14 mouse cellular contexts compared by ENCODE assay signal in genomic region chr9:55240852-55241251, GRCm38 (mm10).
"Had no signal": no experiment of that assay in that cellular context is flagged by ENCODE, and none has a peak within 500 bp of the region (broad histone marks: within the 10 kb centered on the region; RNA-seq: fewer than 3 reads in every experiment).

No protein-coding gene starts in this region.

- H3K9me3 ChIP-seq: megakaryocyte, embryonic 14.5 days; midbrain, embryonic 10.5 days; midbrain, embryonic 12.5 days; neural tube, embryonic 12.5 days had no signal

- H3K27me3 ChIP-seq: neural tube, embryonic 12.5 days had no signal

- H3K4me1 ChIP-seq: neural tube, embryonic 12.5 days had no signal

- H3K9ac ChIP-seq: lung, embryonic 14.5 days; midbrain, embryonic 12.5 days; neural tube, embryonic 12.5 days had no signal

- H3K36me3 ChIP-seq: midbrain, embryonic 10.5 days; midbrain, embryonic 12.5 days; neural tube, embryonic 12.5 days had no signal

- H3K27ac ChIP-seq: midbrain, embryonic 10.5 days; midbrain, embryonic 12.5 days; neural tube, embryonic 12.5 days had no signal

- DNase-seq: lung, adult 18-20 months; lung, embryonic 14.5 days; lung, postnatal 10 days; lung, postnatal 4 days; midbrain, embryonic 14.5 days; right cerebral cortex, postnatal 14 days; spleen, adult 18-20 months; thymus, adult 18-20 months; thymus, postnatal 14 days; thymus, postnatal 36 days had no signal

- H3K4me3 ChIP-seq: megakaryocyte, embryonic 14.5 days; midbrain, embryonic 10.5 days; midbrain, embryonic 12.5 days; neural tube, embryonic 12.5 days had no signal
